Mouse (Mus musculus): ENCODE results near the gene Setd3.

GRCm38 (mm10) chr12:108135610-108136208, 43.4 kb downstream of the Setd3 start:
- TF ChIP-seq SIN3A (IDR thresholded peaks at IDR 0.05; ENCODE audit: low read length) (no peak), EP300 (IDR thresholded peaks at IDR 0.05; ENCODE audit: low read depth in 1 of 2, low read length in 2 of 2) (no peak), RAD21 (IDR thresholded peaks at IDR 0.05; ENCODE audit: low read depth, low read length) (no peak), USF2 (IDR thresholded peaks at IDR 0.05; ENCODE audit: borderline replicate concordance in 1 of 2, insufficient read depth in 1 of 2, low read depth in 1 of 2, low read length in 2 of 2) (no peak), GATA1 (IDR thresholded peaks at IDR 0.05; ENCODE audit: low read depth, low read length) (no peak), TAL1 (IDR thresholded peaks at IDR 0.05; ENCODE audit: low read length) (no peak), CTCF (IDR thresholded peaks at IDR 0.05 in 2 of 3, conservative IDR thresholded peaks at IDR 0.05 in 1 of 3; ENCODE audit: control insufficient read depth in 1 of 3, insufficient read depth in 1 of 3, low read depth in 2 of 3, low read length in 3 of 3, poor library complexity in 1 of 3, severe bottlenecking in 1 of 3) (no peak), GABPA (IDR thresholded peaks at IDR 0.05; ENCODE audit: low read depth, low read length) (no peak), POLR2A (IDR thresholded peaks at IDR 0.05; ENCODE audit: control insufficient read depth in 1 of 2, insufficient read depth in 1 of 2, low read depth in 1 of 2, low read length in 2 of 2, poor library complexity in 1 of 2) (no peak), ZKSCAN1 (IDR thresholded peaks at IDR 0.05; ENCODE audit: low read depth, low read length) (no peak), TCF12 (IDR thresholded peaks at IDR 0.05; ENCODE audit: low read depth, low read length) (no peak), UBTF (IDR thresholded peaks at IDR 0.05; ENCODE audit: borderline replicate concordance, insufficient read depth, low read depth, low read length) (no peak), MEF2A (IDR thresholded peaks at IDR 0.05; ENCODE audit: extremely low read depth, insufficient replicate concordance, low read depth, low read length, poor library complexity, severe bottlenecking) (no peak)

Data from MEL (cell line).